Mouse (Mus musculus): Measurements from ENCODE around the gene Scn8a. TPM values are rescaled to one million over a fixed set of nuclear protein-coding genes. Genes with fewer than 3 reads are reported as not detected.

Gene Scn8a
- polyA plus RNA-seq, 1 experiment, result 107 TPM

GRCm38 (mm10) chr15:101042613-101043012 is 173.0 kb downstream of the Scn8a start:
- WGBS, result 43% methylated on average over 6 of the region's 6 CpGs
- Histone ChIP-seq H3K27me3 (ENCODE audit: control insufficient read depth, insufficient read depth, low read length) (peaks cover 2% of the 10 kb centered on the region; the same call in 1 of the 2 replicates), H3K4me1 (ENCODE audit: control insufficient read depth, insufficient read depth, low read length) (0 out of 2 replicates have a peak, but pooled peaks cover 5% of the 10 kb centered on the region)

GRCm38 (mm10) chr15:101044531-101044930 is 174.9 kb downstream of the Scn8a start:
- H3K4me1 ChIP-seq (ENCODE audit: control insufficient read depth, insufficient read depth, low read length), result 0 out of 2 replicates have a peak, but pooled peaks cover 5% of the 10 kb centered on the region
- DNase-seq, result no peak
- H3K4me3 ChIP-seq (replicated peaks; ENCODE audit: insufficient read depth, low read depth, low read length), result no peak overlapping the region
- peaks cover 2% of the 10 kb centered on the region; the same call in 1 of the 2 replicates for H3K27me3 ChIP-seq (ENCODE audit: control insufficient read depth, insufficient read depth, low read length)
- WGBS, result 61% methylated on average over 6 of the region's 6 CpGs
- no peak overlapping the region for H3K27ac ChIP-seq (ENCODE audit: insufficient read depth, low read length)
- no peak for TF ChIP-seq POLR2A (IDR thresholded peaks at IDR 0.05; ENCODE audit: borderline replicate concordance, insufficient read depth, low read length)
- TF ChIP-seq CTCF (IDR thresholded peaks at IDR 0.05; ENCODE audit: borderline replicate concordance, insufficient read depth, low read depth, low read length), result no peak

More at GRCm38 (mm10) chr15:101042613-101043012, 173.0 kb downstream of the Scn8a start:
- TF ChIP-seq CTCF (IDR thresholded peaks at IDR 0.05; ENCODE audit: borderline replicate concordance, insufficient read depth, low read depth, low read length) (peak; percentile 80), POLR2A (IDR thresholded peaks at IDR 0.05; ENCODE audit: borderline replicate concordance, insufficient read depth, low read length) (no peak)
- peak; percentile 57 to 72 for DNase-seq
- no peak overlapping the region for H3K4me3 ChIP-seq (replicated peaks; ENCODE audit: insufficient read depth, low read depth, low read length)
- no peak overlapping the region for H3K27ac ChIP-seq (ENCODE audit: insufficient read depth, low read length)

DNA sequence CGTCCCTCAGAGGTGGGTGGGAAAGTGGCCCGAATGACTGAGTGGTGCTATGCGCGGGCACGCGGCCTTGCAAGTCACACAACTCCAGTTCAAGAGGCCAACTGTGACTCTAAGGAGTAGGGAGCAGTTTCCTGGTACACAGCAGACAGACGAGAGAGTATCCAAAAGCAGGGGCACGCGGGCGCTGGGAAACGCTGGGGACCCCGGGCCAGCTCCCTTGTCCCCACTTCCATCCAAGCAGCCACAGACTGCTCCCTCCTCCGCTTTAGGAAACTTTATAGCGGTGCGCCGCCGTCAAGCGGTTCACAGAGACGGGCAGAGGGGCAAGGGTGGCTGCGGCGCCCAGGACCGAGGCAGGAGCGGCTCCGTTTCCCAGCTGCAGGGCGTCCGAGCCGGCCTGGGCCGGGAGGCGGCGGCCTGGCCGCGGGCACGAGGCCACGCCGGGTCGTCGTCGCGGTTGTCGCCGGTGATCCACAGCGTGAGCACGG is 176.4 kb downstream of the Scn8a start:
- TF ChIP-seq POLR2A (IDR thresholded peaks at IDR 0.05; ENCODE audit: borderline replicate concordance, insufficient read depth, low read length), result no peak
- no peak for TF ChIP-seq CTCF (IDR thresholded peaks at IDR 0.05; ENCODE audit: borderline replicate concordance, insufficient read depth, low read depth, low read length)
- no peak overlapping the region for H3K27ac ChIP-seq (ENCODE audit: insufficient read depth, low read length)
- peak in 1 of 2 experiments; percentile 40 for DNase-seq
- peaks cover 2% of the 10 kb centered on the region; the same call in 1 of the 2 replicates for H3K27me3 ChIP-seq (ENCODE audit: control insufficient read depth, insufficient read depth, low read length)
- WGBS, result 9% methylated on average over 43 of the region's 43 CpGs
- 0 out of 2 replicates have a peak, but pooled peaks cover 5% of the 10 kb centered on the region for H3K4me1 ChIP-seq (ENCODE audit: control insufficient read depth, insufficient read depth, low read length)
- H3K4me3 ChIP-seq (replicated peaks; ENCODE audit: insufficient read depth, low read depth, low read length), result no peak overlapping the region

DNA sequence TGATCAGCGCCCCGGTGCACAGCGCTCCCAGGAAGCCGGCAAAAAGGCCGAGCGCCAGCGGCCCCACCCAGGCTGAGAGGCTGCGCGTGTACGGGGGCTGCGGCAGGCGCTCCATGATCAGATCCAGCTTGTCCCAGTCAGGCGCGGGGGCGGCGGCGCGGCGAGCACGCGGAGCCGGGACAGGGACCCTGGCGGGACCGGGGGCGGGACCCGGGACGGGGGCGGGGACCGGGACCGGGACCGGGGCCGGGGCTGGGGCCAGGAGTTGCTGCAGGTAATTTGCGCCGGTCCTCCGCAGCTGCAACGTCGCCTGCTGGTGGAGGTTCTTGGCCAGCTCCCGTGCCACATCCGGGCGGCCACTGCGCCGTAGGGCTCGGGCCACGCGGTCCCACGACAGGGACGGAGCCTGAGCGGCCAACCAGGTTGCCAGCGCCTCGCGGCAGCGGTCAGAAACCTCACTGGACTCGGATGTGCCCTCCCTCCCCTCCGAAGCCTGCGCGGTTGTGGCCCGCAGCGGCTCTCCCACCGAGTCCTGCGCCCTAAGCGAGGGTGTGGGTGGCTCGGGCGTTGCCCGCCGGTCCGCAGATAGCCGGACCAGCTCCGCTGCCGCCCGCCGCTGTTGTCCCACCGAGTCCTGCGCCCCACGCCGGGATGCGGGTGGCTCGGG is 177.0 kb downstream of the Scn8a start:
- Histone ChIP-seq H3K27me3 (ENCODE audit: control insufficient read depth, insufficient read depth, low read length) (peaks cover 2% of the 10 kb centered on the region; the same call in 1 of the 2 replicates), H3K4me1 (ENCODE audit: control insufficient read depth, insufficient read depth, low read length) (0 out of 2 replicates have a peak, but pooled peaks cover 5% of the 10 kb centered on the region), H3K27ac (ENCODE audit: insufficient read depth, low read length) (no peak overlapping the region), H3K4me3 (replicated peaks; ENCODE audit: insufficient read depth, low read depth, low read length) (peak overlapping the region; percentile 6)
- WGBS, result under 1% methylated on average over 76 of the region's 77 CpGs
- TF ChIP-seq CTCF (IDR thresholded peaks at IDR 0.05; ENCODE audit: borderline replicate concordance, insufficient read depth, low read depth, low read length) (no peak), POLR2A (IDR thresholded peaks at IDR 0.05; ENCODE audit: borderline replicate concordance, insufficient read depth, low read length) (no peak)
- DNase-seq, result peak; percentile 25 to 39

- H3K27me3 ChIP-seq (ENCODE audit: control insufficient read depth, insufficient read depth, low read length), result peaks cover 2% of the 10 kb centered on the region; the same call in 1 of the 2 replicates
- no peak within 1 kb of the TSS for H3K27ac ChIP-seq (ENCODE audit: insufficient read depth, low read length)
- H3K4me3 ChIP-seq (replicated peaks; ENCODE audit: insufficient read depth, low read depth, low read length), result peak within 1 kb of the TSS; percentile 6
- no peak for TF ChIP-seq CTCF (IDR thresholded peaks at IDR 0.05; ENCODE audit: borderline replicate concordance, insufficient read depth, low read depth, low read length)
- 10% methylated on average over 23 of the region's 23 CpGs for WGBS
- no peak for DNase-seq
- H3K4me1 ChIP-seq (ENCODE audit: control insufficient read depth, insufficient read depth, low read length), result 0 out of 2 replicates have a peak, but pooled peaks cover 5% of the 10 kb centered on the region
Observed at GRCm38 (mm10) chr15:101047194-101047555, 177.5 kb downstream of the Scn8a start, which contains the start of gene Gm47841. Gene Gm47841 (minus strand): TSS chr15:101047397.

- DNase-seq, result no peak
- no peak overlapping the region for H3K4me3 ChIP-seq (replicated peaks; ENCODE audit: insufficient read depth, low read depth, low read length)
- H3K27me3 ChIP-seq (ENCODE audit: control insufficient read depth, insufficient read depth, low read length), result peaks cover 4% of the 10 kb centered on the region; the same call in 1 of the 2 replicates
- 0 out of 2 replicates have a peak, but pooled peaks cover 5% of the 10 kb centered on the region for H3K4me1 ChIP-seq (ENCODE audit: control insufficient read depth, insufficient read depth, low read length)
- no peak for TF ChIP-seq POLR2A (IDR thresholded peaks at IDR 0.05; ENCODE audit: borderline replicate concordance, insufficient read depth, low read length)
- no peak for TF ChIP-seq CTCF (IDR thresholded peaks at IDR 0.05; ENCODE audit: borderline replicate concordance, insufficient read depth, low read depth, low read length)
- 70% methylated on average over 5 of the region's 5 CpGs for WGBS
- no peak overlapping the region for H3K27ac ChIP-seq (ENCODE audit: insufficient read depth, low read length)
Observed at GRCm38 (mm10) chr15:101048338-101048896, 178.8 kb downstream of the Scn8a start.

DNA sequence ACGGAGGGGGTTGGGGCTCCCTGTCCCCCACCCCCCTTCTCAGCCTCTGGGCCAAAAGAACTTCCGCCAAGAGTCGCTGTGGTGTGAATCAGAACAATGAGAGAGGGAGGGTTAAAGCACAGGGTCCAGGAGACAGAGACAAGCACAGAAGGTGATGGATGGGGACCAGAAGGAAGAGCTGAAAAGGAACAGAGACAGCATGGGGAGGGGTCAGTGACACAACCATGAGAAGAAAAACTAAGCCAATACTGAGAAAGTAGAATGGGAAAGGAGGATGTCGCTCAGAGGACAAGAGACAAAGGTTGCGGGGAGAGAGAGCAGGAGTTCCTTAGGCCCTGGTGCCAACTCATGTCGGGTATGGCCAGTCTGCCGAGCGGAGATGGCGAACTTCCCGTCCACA is 182.2 kb downstream of the Scn8a start:
- no peak overlapping the region for H3K27ac ChIP-seq (ENCODE audit: insufficient read depth, low read length)
- 33% methylated on average over 10 of the region's 10 CpGs for WGBS
- TF ChIP-seq POLR2A (IDR thresholded peaks at IDR 0.05; ENCODE audit: borderline replicate concordance, insufficient read depth, low read length) (no peak), CTCF (IDR thresholded peaks at IDR 0.05; ENCODE audit: borderline replicate concordance, insufficient read depth, low read depth, low read length) (no peak)
- peaks cover 7% of the 10 kb centered on the region; the same call in 1 of the 2 replicates for H3K27me3 ChIP-seq (ENCODE audit: control insufficient read depth, insufficient read depth, low read length)
- no peak overlapping the region for H3K4me3 ChIP-seq (replicated peaks; ENCODE audit: insufficient read depth, low read depth, low read length)
- no peak for DNase-seq
- no peaks in the 10 kb centered on the region for H3K4me1 ChIP-seq (ENCODE audit: control insufficient read depth, insufficient read depth, low read length)

Data from cerebellum, adult 2 months (tissue).